Mouse (Mus musculus): Measurements from ENCODE around the gene Gm45062. TPM values are rescaled to one million over a fixed set of nuclear protein-coding genes. Genes with fewer than 3 reads are reported as not detected.
"Not testable (repeated sequence)": the region's sequence is repeated elsewhere in the genome, so short reads cannot be mapped to it uniquely, and the experiment has no call there.

Gm45062 gene
- total RNA-seq, 2 experiments from 2014 or later: 3.4 to 5.7 TPM

DNA sequence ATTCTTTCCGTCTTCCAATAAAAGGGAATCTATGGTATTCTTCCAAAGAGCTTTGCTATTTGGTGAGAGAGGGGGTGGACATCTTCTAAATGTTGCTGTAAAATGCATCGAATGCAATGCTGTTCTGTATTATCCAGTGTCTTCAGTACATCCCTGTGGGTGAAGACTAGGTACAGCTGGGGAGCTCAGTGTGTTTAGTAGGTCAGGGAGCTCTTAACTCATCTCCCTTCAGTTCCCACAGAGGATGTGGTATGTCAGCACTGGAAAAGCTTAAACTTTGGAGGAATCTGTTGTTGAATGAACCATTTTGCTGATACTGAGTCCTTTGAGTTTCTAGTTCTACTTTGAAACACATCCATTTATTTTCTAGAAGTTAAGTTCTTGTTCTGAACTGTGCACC, 53.3 kb downstream of the Gm45062 start:
- no peak for DNase-seq (ENCODE audit: low spot score in 2 of 2)

DNA sequence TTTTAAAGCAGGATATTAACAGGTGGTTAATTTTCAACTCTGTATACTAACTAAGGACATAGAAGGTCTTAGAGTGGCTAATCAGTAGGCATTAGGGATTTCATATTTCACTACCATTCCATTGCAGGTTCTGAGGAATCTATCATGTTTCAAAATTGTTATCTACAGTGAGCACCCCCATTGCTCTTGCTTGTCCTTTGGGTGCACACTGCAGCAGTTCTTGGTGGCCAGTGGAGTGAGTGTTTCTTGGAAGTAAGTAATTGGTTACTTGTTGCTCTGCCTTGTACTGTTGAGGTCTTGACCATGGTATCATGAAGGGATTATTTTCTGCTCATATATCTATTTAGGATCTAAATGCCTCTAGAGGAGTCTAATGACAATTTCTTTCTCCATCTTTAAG, 57.0 kb downstream of the Gm45062 start:
- no peak for DNase-seq (ENCODE audit: low spot score in 2 of 2)

DNA sequence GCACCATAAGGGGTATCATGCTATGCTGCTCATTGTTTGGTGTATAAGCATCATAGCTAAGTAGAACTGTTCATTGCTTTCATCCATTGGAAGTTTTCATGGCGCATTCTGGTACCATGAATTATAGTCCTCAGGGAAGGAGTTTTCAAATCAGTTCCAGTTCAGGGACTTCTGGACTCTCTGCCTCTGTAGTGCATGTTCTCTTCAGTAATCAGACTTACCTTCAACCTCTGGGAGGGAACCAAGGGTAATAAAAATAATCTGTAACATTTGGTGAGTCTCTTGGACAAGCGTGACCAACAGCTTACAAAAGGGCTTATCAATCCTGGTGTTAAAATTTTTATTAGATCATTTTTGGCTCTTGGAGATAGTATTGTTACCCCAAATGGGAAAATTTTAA, 60.3 kb downstream of the Gm45062 start:
- no peak for DNase-seq (ENCODE audit: low spot score in 2 of 2)

GRCm38 (mm10) chr6:8331496-8331895, 72.2 kb downstream of the Gm45062 start:
- DNase-seq (ENCODE audit: low spot score in 2 of 2): not testable (repeated sequence)

DNA sequence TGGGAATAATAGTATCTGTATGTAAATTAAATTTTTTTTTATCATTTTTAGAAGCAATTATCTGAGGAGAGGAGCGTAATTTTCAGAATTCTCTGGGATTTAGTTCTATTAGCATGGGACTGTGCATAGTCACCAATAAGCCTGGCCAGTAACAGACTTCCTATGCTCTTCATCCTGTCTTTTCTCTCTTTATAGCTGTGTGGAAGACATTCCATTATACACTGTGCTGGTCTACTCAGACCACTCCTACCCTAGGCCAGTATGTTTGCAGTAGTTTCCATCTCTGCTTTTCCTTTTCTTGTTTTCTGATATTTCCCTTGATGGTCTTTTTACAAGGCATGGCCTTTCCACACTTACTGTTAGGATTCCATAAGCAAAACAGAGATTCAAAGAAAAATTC, 74.1 kb downstream of the Gm45062 start:
- DNase-seq (ENCODE audit: low spot score in 2 of 2): no peak

- DNase-seq (ENCODE audit: low spot score in 2 of 2): no peak
These were observed 77.5 kb downstream of the Gm45062 start for GRCm38 (mm10) chr6:8336487-8337390.

DNA sequence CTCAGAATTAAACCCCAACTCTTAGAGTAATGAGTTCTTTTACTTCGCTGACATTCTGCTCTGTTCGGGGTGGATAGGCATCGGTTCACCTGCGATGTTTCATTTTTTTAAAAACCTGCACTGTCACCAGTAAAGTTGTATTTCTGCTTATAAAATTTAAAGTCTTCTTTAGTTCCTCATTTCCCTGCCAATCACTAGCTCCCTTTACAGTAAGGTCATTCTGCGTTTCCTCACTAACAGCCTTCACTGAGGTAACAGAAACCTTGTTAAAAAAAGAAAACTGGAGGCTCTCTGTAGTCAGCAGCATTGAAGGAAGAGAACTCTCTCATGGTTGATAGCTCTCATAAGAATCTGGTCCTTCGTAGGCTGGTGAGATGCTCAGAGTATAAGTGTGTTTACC, 80.2 kb downstream of the Gm45062 start:
- DNase-seq (ENCODE audit: low spot score in 2 of 2): no peak

DNA sequence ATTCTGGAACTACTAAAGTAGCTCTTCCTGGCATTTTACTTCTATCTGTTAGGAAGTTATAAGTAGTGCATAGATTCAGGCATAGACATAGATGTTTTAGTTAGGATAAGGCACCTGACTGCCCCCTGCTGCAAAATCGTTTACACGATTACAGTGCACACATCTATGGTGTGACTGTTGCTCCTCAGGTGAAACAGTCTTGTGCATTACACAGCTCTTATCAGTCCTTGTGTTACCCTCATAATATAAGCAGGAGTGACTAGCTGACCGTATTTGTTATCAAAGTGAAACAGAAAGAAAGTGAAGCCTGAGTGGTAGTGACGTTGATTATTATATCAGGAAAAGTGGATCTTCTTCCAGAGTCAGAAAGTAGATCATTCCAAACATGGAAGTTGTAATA, 84.0 kb downstream of the Gm45062 start:
- no peak for DNase-seq (ENCODE audit: low spot score in 2 of 2)

- DNase-seq (ENCODE audit: low spot score in 2 of 2): peak in 1 of 2 experiments; percentile 42
These were observed 86.1 kb downstream of the Gm45062 start for GRCm38 (mm10) chr6:8345219-8345856.

DNA sequence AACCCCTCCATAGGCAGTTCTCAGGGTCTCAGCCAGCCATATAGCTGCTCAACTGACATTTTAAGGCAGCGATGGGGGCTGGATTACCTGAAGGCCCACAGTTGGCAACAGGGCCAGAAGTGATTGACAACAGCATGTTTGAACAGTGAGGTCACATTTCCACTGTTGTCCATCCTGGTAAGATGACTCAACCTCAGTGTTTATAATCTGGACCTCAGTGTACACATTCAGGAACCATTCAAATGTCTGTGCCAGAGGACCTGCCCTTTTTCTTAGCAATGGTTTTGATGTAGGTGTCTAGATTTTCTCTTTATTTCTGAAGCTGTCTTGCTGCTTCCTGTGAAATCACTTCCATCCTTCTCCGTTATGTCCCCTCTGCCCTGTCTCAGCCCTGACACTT, 87.9 kb downstream of the Gm45062 start:
- no peak for DNase-seq (ENCODE audit: low spot score in 2 of 2)

- no peak for DNase-seq (ENCODE audit: low spot score in 2 of 2)
These were observed 89.1 kb downstream of the Gm45062 start for GRCm38 (mm10) chr6:8348344-8348743.

DNA sequence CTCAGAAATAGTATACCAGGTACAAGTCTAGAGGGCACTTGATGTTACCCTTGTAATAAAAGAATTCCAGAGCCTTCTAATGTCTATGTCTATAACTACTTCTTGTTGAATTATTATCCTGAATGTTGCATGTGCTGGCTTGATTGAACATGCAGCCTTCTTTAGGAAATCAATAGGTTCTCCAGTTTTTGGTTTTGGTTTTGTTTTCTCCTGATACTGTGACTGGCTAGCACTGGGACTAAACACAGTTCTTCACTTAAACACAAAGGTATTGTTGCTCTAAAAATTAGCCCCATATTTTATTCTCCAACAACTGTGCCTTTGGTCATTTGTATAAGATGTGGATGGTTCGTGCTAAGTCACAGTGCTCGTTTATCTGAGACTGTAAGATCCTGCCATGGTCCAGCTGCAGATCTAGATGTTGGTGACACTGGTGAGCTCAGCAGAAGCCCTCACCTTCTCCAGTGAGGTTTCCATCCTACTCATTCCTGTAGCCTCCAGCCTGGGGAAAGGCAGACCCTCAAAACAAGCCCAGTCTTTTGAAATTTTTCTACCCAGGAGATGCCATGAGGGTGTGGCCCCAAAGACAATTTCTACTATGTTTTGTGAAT, 89.9 kb downstream of the Gm45062 start:
- no peak for DNase-seq (ENCODE audit: low spot score in 2 of 2)

DNA sequence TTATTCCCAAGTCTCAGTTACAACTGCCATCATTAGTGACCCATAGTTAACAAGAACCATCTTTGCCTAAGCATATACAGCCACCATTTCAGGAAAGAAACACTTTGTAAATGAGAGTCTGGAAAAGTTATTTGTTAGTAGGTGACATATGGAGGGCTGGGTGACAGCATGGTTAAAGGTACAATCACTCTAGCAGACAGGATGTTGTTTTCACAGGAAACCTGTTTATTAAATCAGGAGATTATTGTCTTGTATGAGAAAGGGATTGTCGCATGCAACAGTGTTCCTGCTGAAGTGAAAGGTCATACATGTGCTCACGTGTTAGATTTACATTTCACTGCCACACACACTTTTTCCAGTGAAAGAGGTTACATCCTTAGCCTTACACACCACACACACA, 92.3 kb downstream of the Gm45062 start:
- no peak for DNase-seq (ENCODE audit: low spot score in 2 of 2)

- DNase-seq (ENCODE audit: low spot score in 2 of 2): peak in 1 of 2 experiments; percentile 15
These were observed 93.4 kb downstream of the Gm45062 start for GRCm38 (mm10) chr6:8352533-8353168.

DNA sequence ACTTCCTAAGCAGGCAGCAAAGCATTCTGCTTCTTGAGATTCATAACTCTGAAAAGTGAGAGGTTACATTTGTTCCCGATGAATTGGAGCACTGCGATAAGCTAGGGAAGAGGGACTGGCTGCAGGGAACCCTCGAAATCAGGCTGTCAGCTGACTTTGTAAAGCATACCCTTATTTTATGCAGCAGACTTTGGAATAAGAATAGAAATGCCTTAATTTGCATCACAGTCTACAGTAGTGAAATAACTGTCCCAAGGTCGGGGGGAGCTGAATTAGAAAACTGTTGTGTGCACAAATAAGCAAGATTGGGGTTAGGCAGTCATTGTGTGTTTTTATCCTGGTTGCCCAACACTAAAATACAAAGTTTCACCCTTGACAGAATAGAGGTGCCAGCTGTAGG, 94.2 kb downstream of the Gm45062 start:
- DNase-seq (ENCODE audit: low spot score in 2 of 2): no peak

DNA sequence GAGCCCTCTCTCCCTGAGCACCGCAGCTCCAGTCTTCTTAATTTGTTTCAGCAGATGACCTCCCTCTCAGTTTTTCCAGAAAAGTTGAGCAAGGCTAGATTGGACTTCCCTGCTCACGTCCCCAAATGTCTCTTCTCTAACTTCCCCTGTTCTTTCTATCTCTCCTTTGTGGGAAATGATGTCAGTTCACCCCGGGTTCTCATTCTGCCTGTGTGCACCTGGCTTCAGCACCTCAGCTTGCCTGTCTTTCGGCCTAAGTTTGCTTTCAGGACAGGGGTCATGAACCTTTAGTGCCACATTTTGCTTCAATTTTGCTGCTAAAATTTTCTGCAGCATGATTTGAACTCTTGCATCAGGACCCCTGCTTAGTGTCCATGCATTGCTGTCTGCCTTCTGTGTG, 95.6 kb downstream of the Gm45062 start:
- no peak for DNase-seq (ENCODE audit: low spot score in 2 of 2)

- no peak for DNase-seq (ENCODE audit: low spot score in 2 of 2)
These were observed 99.0 kb downstream of the Gm45062 start for GRCm38 (mm10) chr6:8358232-8358631.

- DNase-seq (ENCODE audit: low spot score in 2 of 2): no peak
These were observed 99.5 kb downstream of the Gm45062 start for GRCm38 (mm10) chr6:8358782-8359181.

DNA sequence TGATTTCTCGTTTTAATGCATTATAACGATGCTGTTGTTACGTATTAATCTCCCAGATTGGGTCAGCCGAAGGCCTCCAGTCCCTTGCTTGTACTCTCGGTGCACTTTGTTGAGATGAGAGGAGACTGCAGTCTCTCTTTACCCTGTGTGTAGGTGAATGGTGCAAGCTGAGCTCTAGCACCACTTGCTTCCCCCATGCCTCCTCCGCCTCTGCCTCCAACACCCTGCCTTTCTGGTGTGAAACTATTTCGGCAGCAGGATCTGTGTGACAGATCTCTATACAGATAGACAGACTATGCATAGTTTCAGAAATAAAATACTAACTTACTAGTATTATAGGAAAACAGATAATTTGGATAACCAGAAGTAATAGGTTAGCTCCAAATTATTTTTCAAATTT, 101.6 kb downstream of the Gm45062 start:
- no peak for DNase-seq (ENCODE audit: low spot score in 2 of 2)

- no peak for DNase-seq (ENCODE audit: low spot score in 2 of 2)
These were observed 104.9 kb downstream of the Gm45062 start for GRCm38 (mm10) chr6:8364033-8364756.

GRCm38 (mm10) chr6:8364757-8365150, 105.5 kb downstream of the Gm45062 start:
- no peak for DNase-seq (ENCODE audit: low spot score in 2 of 2)
